Mouse (Mus musculus) stomach, postnatal 0 days (tissue): ENCODE results near the gene Plcb1. TPM values are rescaled to one million over a fixed set of nuclear protein-coding genes. Genes with fewer than 3 reads are reported as not detected.

Source experiments
- ATAC-seq: fragments of 200-750 bp; cut with Nextera tagmentation; 2 replicates; pipeline ENCODE4 v1.8.0; 2017; ENCODE audit not compliant: low FRiP score, low TSS enrichment
- DNase-seq: peaks from one replicate; pipeline ENCODE4 v3.0.0-alpha.2; 2016; ENCODE audit warnings: low spot score
- H3K27ac ChIP-seq: fragments of 300-500 bp; sonication (generic); replicated peaks from 2 replicates; pipeline ENCODE4 v1.5.1; 2014; ENCODE audit warnings: mild to moderate bottlenecking, control low read depth
- H3K27me3 ChIP-seq: fragments of 300-500 bp; sonication (generic); 2 replicates; pipeline ENCODE4 v1.6.1; 2014; ENCODE audit warnings: low read length; ENCODE audit not compliant: control insufficient read depth, insufficient read depth
- H3K36me3 ChIP-seq: fragments of 300-500 bp; sonication (generic); 2 replicates; pipeline ENCODE4 v1.6.1; 2014; ENCODE audit warnings: low read length, mixed read lengths; ENCODE audit not compliant: control insufficient read depth, insufficient read depth
- H3K4me1 ChIP-seq: fragments of 300-500 bp; sonication (generic); replicated peaks from 2 replicates; pipeline ENCODE4 v1.6.1; 2014; ENCODE audit warnings: antibody characterized with exemption; ENCODE audit not compliant: control insufficient read depth, insufficient read depth
- H3K4me2 ChIP-seq: fragments of 300-500 bp; sonication (generic); replicated peaks from 2 replicates; pipeline ENCODE4 v1.6.1; 2014; ENCODE audit warnings: low read depth, mild to moderate bottlenecking, control low read depth, moderate library complexity
- H3K4me3 ChIP-seq: fragments of 300-500 bp; sonication (generic); 2 replicates; pipeline ENCODE4 v1.5.1; 2014; ENCODE audit warnings: low read depth, low read length, control low read depth
- H3K9ac ChIP-seq: fragments of 300-500 bp; sonication (generic); 2 replicates; pipeline ENCODE4 v1.6.1; 2014; ENCODE audit warnings: mild to moderate bottlenecking, low read length, control low read depth, mixed read lengths
- H3K9me3 ChIP-seq: fragments of 300-500 bp; sonication (generic); 2 replicates; pipeline ENCODE4 v1.6.1; 2016; ENCODE audit warnings: low read length; ENCODE audit not compliant: control insufficient read depth
- CTCF ChIP-seq: IDR thresholded peaks from 2 replicates; pipeline ENCODE4 v1.5.1; 2016; ENCODE audit warnings: antibody characterized with exemption, low read depth, mild to moderate bottlenecking, moderate library complexity
- EP300 ChIP-seq: optimal IDR thresholded peaks from 2 replicates; pipeline ENCODE3; 2016; ENCODE audit warnings: antibody characterized with exemption
- WGBS: fragments of 180-500 bp; shearing (Covaris S2); extraction: QIAGEN DNeasy Blood & Tissue Kit; methylation state at CpG from one replicate; pipeline ENCODE4 v1.1.7; 2014; 5-methylcytosine and 5-hydroxymethylcytosine counted together
- polyA plus RNA-seq: library from polyadenylated mRNA; unstranded; fragments of >200 nt; fragmentation: Nextera tagmentation; extraction: Ambion mirVana; gene quantifications from 2 replicates; pipeline ENCODE4 v1.2.1, GENCODE M21; 2015

Plcb1 gene
- polyA plus RNA-seq, 1 experiment from 2014 or later: 7.0 TPM

GRCm38 (mm10) chr2:134779826-134780225 lies 6.0 kb upstream of the Plcb1 start:
- no peak for DNase-seq
- no peak overlapping the region for H3K9ac ChIP-seq
- ATAC-seq: no peak
- H3K4me1 ChIP-seq: no peaks in the 10 kb centered on the region
- TF ChIP-seq EP300 (no peak), CTCF (peak; percentile 39)
- H3K27me3 ChIP-seq: no peaks in the 10 kb centered on the region
- H3K9me3 ChIP-seq: no peaks in the 10 kb centered on the region
- 62% methylated on average over 5 of the region's 5 CpGs for WGBS
- no peak overlapping the region for H3K4me2 ChIP-seq
- no peak overlapping the region for H3K4me3 ChIP-seq
- H3K27ac ChIP-seq: no peak overlapping the region
- H3K36me3 ChIP-seq: no peaks in the 10 kb centered on the region

- Histone ChIP-seq H3K9ac (no peak overlapping the region), H3K27ac (no peak overlapping the region), H3K27me3 (no peaks in the 10 kb centered on the region), H3K9me3 (no peaks in the 10 kb centered on the region), H3K4me3 (no peak overlapping the region), H3K4me2 (no peak overlapping the region), H3K4me1 (no peaks in the 10 kb centered on the region), H3K36me3 (no peaks in the 10 kb centered on the region)
- DNase-seq (no peak), ATAC-seq (no peak)
- TF ChIP-seq CTCF: no peak
- TF ChIP-seq EP300: no peak
These were observed 5.6 kb upstream of the Plcb1 start for GRCm38 (mm10) chr2:134780316-134780715.

- Histone ChIP-seq H3K4me3 (peak overlapping the region; percentile 78), H3K9me3 (no peaks in the 10 kb centered on the region), H3K27ac (no peak overlapping the region), H3K27me3 (no peaks in the 10 kb centered on the region), H3K36me3 (no peaks in the 10 kb centered on the region), H3K4me1 (peaks cover 4% of the 10 kb centered on the region; the same call in 1 of the 2 replicates), H3K9ac (peak overlapping the region; percentile 76), H3K4me2 (peak overlapping the region; percentile 90)
- 15% methylated on average over 6 of the region's 6 CpGs for WGBS
- ATAC-seq (no peak), DNase-seq (peak; percentile 15)
- TF ChIP-seq EP300: no peak
- TF ChIP-seq CTCF: no peak
These were observed 986 bp downstream of the Plcb1 start for GRCm38 (mm10) chr2:134786856-134787250.

- ATAC-seq: no peak
- no peaks in the 10 kb centered on the region for H3K36me3 ChIP-seq
- no peak overlapping the region for H3K9ac ChIP-seq
- 57% methylated on average over 12 of the region's 12 CpGs for WGBS
- H3K27ac ChIP-seq: no peak overlapping the region
- H3K27me3 ChIP-seq: no peaks in the 10 kb centered on the region
- peak overlapping the region; percentile 78 for H3K4me3 ChIP-seq
- no peak for TF ChIP-seq EP300
- TF ChIP-seq CTCF: no peak
- H3K4me2 ChIP-seq: peak overlapping the region; percentile 90
- DNase-seq: no peak
- H3K9me3 ChIP-seq: no peaks in the 10 kb centered on the region
- H3K4me1 ChIP-seq: peaks cover 4% of the 10 kb centered on the region; the same call in 1 of the 2 replicates
These were observed 1.6 kb downstream of the Plcb1 start for GRCm38 (mm10) chr2:134787336-134788095.

- WGBS: 59% methylated on average over 7 of the region's 7 CpGs
- Histone ChIP-seq H3K9me3 (no peaks in the 10 kb centered on the region), H3K9ac (no peak overlapping the region), H3K36me3 (no peaks in the 10 kb centered on the region), H3K4me1 (no peaks in the 10 kb centered on the region), H3K4me3 (no peak overlapping the region), H3K27ac (no peak overlapping the region), H3K4me2 (no peak overlapping the region), H3K27me3 (no peaks in the 10 kb centered on the region)
- TF ChIP-seq EP300 (no peak), CTCF (no peak)
- no peak for ATAC-seq
- no peak for DNase-seq
These were observed 7.1 kb downstream of the Plcb1 start for GRCm38 (mm10) chr2:134792926-134793325.

GRCm38 (mm10) chr2:134800226-134800625 lies 14.4 kb downstream of the Plcb1 start:
- 36% methylated on average over 1 of the region's 1 CpGs for WGBS
- Histone ChIP-seq H3K4me3 (no peak overlapping the region), H3K9me3 (no peaks in the 10 kb centered on the region), H3K27me3 (no peaks in the 10 kb centered on the region), H3K4me1 (no peaks in the 10 kb centered on the region), H3K36me3 (no peaks in the 10 kb centered on the region), H3K27ac (no peak overlapping the region), H3K4me2 (no peak overlapping the region), H3K9ac (no peak overlapping the region)
- no peak for DNase-seq
- TF ChIP-seq CTCF (no peak), EP300 (no peak)
- no peak for ATAC-seq
